Mouse (Mus musculus): ENCODE results near the gene Mrpl45.

- TF ChIP-seq TAL1 (conservative IDR thresholded peaks at IDR 0.05; ENCODE audit: low read depth, low read length) (no peak), GATA1 (IDR thresholded peaks at IDR 0.05; ENCODE audit: borderline replicate concordance, low read length) (no peak), CTCF (IDR thresholded peaks at IDR 0.05; ENCODE audit: low read depth, low read length) (no peak)
Observed at GRCm38 (mm10) chr11:97302231-97302781, 13.2 kb upstream of the Mrpl45 start.

All from G1E (cell line).